Mouse (Mus musculus): Measurements from ENCODE around the gene Cyb561. TPM values are rescaled to one million over a fixed set of nuclear protein-coding genes. Genes with fewer than 3 reads are reported as not detected.

The Cyb561 gene
- polyA plus RNA-seq, 1 experiment from 2014 or later: 38.1 TPM

DNA sequence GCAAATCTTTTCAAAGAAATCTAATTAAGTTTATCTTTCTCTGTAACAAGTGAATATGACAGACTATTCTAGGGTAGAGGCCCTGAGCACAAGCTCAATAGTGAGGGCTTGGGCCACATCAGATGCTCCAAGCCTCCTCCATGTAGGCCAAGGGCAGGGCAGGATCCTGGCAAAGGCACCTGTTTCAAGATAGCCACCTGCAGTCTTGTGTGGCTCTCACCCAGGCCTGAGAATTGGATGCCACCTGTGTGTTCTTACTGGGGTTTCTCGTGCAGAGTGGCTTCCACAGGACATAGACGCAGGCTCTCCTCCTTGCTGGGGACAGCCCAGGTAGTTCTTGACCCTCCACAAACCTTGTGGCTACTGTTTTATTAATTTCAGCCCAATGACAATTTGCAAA is 25.1 kb upstream of the Cyb561 start:
- no peaks in the 10 kb centered on the region for H3K36me3 ChIP-seq (ENCODE audit: control insufficient read depth, insufficient read depth, low read length)
- H3K9me3 ChIP-seq (ENCODE audit: control insufficient read depth, low read length): no peaks in the 10 kb centered on the region
- no peak overlapping the region for H3K4me2 ChIP-seq (ENCODE audit: low read length)
- WGBS: 93% methylated on average over 2 of the region's 2 CpGs
- H3K4me3 ChIP-seq (ENCODE audit: low read depth, low read length): no peak overlapping the region
- DNase-seq (ENCODE audit: low spot score) (no peak), ATAC-seq (replicated peaks; ENCODE audit: low FRiP score, low TSS enrichment, low read depth) (no peak)
- no peaks in the 10 kb centered on the region for H3K27me3 ChIP-seq (replicated peaks; ENCODE audit: control insufficient read depth, insufficient read depth, low read length)
- H3K4me1 ChIP-seq (replicated peaks; ENCODE audit: control insufficient read depth, insufficient read depth, low read length): no peaks in the 10 kb centered on the region
- H3K27ac ChIP-seq (ENCODE audit: low read depth): no peak overlapping the region
- H3K9ac ChIP-seq (ENCODE audit: low read length): no peak overlapping the region

DNA sequence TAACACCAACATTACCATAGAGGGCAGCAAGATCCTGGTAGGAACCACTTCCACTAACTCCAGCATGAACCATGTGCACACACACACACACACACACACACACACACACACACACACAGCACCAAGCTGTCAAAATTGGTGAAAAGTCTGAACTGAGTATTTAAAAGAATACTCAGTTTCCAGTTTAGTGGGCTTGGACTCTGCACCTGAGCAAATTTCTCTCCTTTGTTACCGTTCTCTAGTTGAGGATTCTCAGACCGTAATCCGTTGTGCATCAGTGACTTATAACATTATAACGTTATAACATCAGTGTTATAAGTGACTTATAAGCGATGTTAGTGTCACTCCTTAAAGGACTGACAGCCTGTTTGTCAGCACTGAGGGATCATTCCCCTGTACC is 22.5 kb upstream of the Cyb561 start:
- H3K9ac ChIP-seq (ENCODE audit: low read length): no peak overlapping the region
- H3K4me2 ChIP-seq (ENCODE audit: low read length): no peak overlapping the region
- no peak for ATAC-seq (replicated peaks; ENCODE audit: low FRiP score, low TSS enrichment, low read depth)
- no peaks in the 10 kb centered on the region for H3K9me3 ChIP-seq (ENCODE audit: control insufficient read depth, low read length)
- H3K36me3 ChIP-seq (ENCODE audit: control insufficient read depth, insufficient read depth, low read length): no peaks in the 10 kb centered on the region
- no peaks in the 10 kb centered on the region for H3K4me1 ChIP-seq (replicated peaks; ENCODE audit: control insufficient read depth, insufficient read depth, low read length)
- no peak overlapping the region for H3K4me3 ChIP-seq (ENCODE audit: low read depth, low read length)
- no peak for DNase-seq (ENCODE audit: low spot score)
- WGBS: 87% methylated on average over 5 of the region's 5 CpGs
- H3K27me3 ChIP-seq (replicated peaks; ENCODE audit: control insufficient read depth, insufficient read depth, low read length): no peaks in the 10 kb centered on the region
- H3K27ac ChIP-seq (ENCODE audit: low read depth): no peak overlapping the region

GRCm38 (mm10) chr11:105975050-105975449 is 21.9 kb upstream of the Cyb561 start:
- Histone ChIP-seq H3K27me3 (replicated peaks; ENCODE audit: control insufficient read depth, insufficient read depth, low read length) (no peaks in the 10 kb centered on the region), H3K4me1 (replicated peaks; ENCODE audit: control insufficient read depth, insufficient read depth, low read length) (no peaks in the 10 kb centered on the region), H3K4me2 (ENCODE audit: low read length) (no peak overlapping the region), H3K27ac (ENCODE audit: low read depth) (no peak overlapping the region), H3K9ac (ENCODE audit: low read length) (no peak overlapping the region), H3K4me3 (ENCODE audit: low read depth, low read length) (no peak overlapping the region), H3K36me3 (ENCODE audit: control insufficient read depth, insufficient read depth, low read length) (no peaks in the 10 kb centered on the region), H3K9me3 (ENCODE audit: control insufficient read depth, low read length) (no peaks in the 10 kb centered on the region)
- WGBS: 80% methylated on average over 3 of the region's 3 CpGs
- DNase-seq (ENCODE audit: low spot score): no peak
- no peak for ATAC-seq (replicated peaks; ENCODE audit: low FRiP score, low TSS enrichment, low read depth)

GRCm38 (mm10) chr11:105974593-105974992 is 21.5 kb upstream of the Cyb561 start:
- WGBS: 94% methylated on average over 6 of the region's 6 CpGs
- Histone ChIP-seq H3K27me3 (replicated peaks; ENCODE audit: control insufficient read depth, insufficient read depth, low read length) (peaks cover 4% of the 10 kb centered on the region; the same call in 1 of the 2 replicates), H3K36me3 (ENCODE audit: control insufficient read depth, insufficient read depth, low read length) (no peaks in the 10 kb centered on the region), H3K4me1 (replicated peaks; ENCODE audit: control insufficient read depth, insufficient read depth, low read length) (no peaks in the 10 kb centered on the region), H3K4me3 (ENCODE audit: low read depth, low read length) (no peak overlapping the region), H3K4me2 (ENCODE audit: low read length) (no peak overlapping the region), H3K27ac (ENCODE audit: low read depth) (no peak overlapping the region), H3K9me3 (ENCODE audit: control insufficient read depth, low read length) (no peaks in the 10 kb centered on the region), H3K9ac (ENCODE audit: low read length) (no peak overlapping the region)
- no peak for ATAC-seq (replicated peaks; ENCODE audit: low FRiP score, low TSS enrichment, low read depth)
- DNase-seq (ENCODE audit: low spot score): no peak

GRCm38 (mm10) chr11:105969516-105969915 is 16.4 kb upstream of the Cyb561 start:
- ATAC-seq (replicated peaks; ENCODE audit: low FRiP score, low TSS enrichment, low read depth) (no peak), DNase-seq (ENCODE audit: low spot score) (no peak)
- 65% methylated on average over 1 of the region's 1 CpGs for WGBS
- Histone ChIP-seq H3K27ac (ENCODE audit: low read depth) (no peak overlapping the region), H3K27me3 (replicated peaks; ENCODE audit: control insufficient read depth, insufficient read depth, low read length) (peaks cover 44% of the 10 kb centered on the region), H3K9ac (ENCODE audit: low read length) (no peak overlapping the region), H3K4me3 (ENCODE audit: low read depth, low read length) (no peak overlapping the region), H3K36me3 (ENCODE audit: control insufficient read depth, insufficient read depth, low read length) (no peaks in the 10 kb centered on the region), H3K9me3 (ENCODE audit: control insufficient read depth, low read length) (no peaks in the 10 kb centered on the region), H3K4me1 (replicated peaks; ENCODE audit: control insufficient read depth, insufficient read depth, low read length) (0 out of 2 replicates have a peak, but pooled peaks cover 10% of the 10 kb centered on the region), H3K4me2 (ENCODE audit: low read length) (no peak overlapping the region)

DNA sequence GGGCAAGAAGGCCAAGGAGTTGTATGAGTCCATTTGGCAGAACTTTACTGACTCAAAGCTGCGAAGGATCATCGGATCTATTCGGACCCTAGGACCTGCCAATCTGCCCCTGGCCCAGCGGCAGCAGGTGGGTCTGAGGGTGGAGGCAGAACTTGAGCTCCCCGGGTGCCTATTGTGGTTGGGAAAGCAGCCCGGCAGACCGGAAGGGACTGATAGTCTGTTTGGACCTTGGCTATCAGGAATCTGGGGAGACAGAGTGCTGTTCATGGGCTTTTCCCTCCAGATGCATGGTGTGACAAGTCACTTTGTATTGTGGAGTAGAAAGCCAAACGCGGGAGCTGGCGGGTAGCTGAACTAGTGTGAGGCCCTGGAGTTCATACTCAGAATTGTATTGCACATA is 15.8 kb upstream of the Cyb561 start:
- Histone ChIP-seq H3K9ac (ENCODE audit: low read length) (no peak overlapping the region), H3K27ac (ENCODE audit: low read depth) (no peak overlapping the region), H3K9me3 (ENCODE audit: control insufficient read depth, low read length) (no peaks in the 10 kb centered on the region), H3K4me3 (ENCODE audit: low read depth, low read length) (no peak overlapping the region), H3K36me3 (ENCODE audit: control insufficient read depth, insufficient read depth, low read length) (no peaks in the 10 kb centered on the region), H3K4me2 (ENCODE audit: low read length) (no peak overlapping the region), H3K27me3 (replicated peaks; ENCODE audit: control insufficient read depth, insufficient read depth, low read length) (peaks cover 44% of the 10 kb centered on the region), H3K4me1 (replicated peaks; ENCODE audit: control insufficient read depth, insufficient read depth, low read length) (0 out of 2 replicates have a peak, but pooled peaks cover 10% of the 10 kb centered on the region)
- ATAC-seq (replicated peaks; ENCODE audit: low FRiP score, low TSS enrichment, low read depth): no peak
- WGBS: 51% methylated on average over 10 of the region's 10 CpGs
- no peak for DNase-seq (ENCODE audit: low spot score)

DNA sequence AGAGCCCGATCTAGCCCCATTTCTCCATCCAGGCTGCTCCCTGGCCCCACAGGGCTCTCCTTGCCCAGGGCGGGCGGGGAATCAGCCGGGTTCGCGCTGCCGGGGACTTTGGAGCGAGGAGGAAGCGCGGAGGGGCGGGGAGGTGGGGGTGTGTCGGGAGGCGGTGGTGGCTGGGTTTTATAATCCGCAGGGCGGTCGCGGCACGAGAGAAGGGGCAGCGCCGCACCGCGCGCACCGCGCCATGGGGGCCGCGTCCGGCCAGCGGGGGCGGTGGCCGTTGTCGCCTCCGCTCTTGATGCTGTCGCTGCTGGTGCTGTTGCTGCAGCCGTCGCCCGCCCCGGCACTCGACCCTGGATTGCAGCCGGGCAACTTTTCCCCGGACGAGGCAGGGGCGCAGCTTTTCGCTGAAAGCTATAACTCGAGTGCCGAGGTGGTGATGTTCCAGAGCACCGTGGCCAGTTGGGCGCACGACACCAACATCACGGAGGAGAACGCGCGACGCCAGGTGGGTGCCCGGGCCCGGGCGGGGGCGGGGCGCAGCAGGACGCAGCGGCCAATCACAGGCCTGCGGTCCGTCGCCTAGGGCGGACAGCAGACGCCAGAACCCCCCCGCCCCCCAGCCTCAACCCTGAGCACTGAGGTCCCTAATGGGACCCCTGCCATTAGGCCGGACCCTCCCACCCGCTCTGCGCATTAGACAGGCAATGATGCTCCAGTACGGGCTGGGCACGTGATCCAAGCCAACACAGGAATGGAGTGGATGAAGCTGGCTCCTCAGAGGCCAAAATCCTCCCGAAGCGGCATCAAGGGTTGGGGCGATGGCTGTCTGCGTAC is 14.8 kb upstream of the Cyb561 start, which contains the start of gene Ace:
Gene Ace, plus strand, starts transcription at position 205 of the 834 bp plus-strand sequence.
- Histone ChIP-seq H3K9ac (ENCODE audit: low read length) (peak within 1 kb of the TSS; percentile 27), H3K4me2 (ENCODE audit: low read length) (peak within 1 kb of the TSS; percentile 100), H3K9me3 (ENCODE audit: control insufficient read depth, low read length) (no peaks in the 10 kb centered on the region), H3K4me1 (replicated peaks; ENCODE audit: control insufficient read depth, insufficient read depth, low read length) (0 out of 2 replicates have a peak, but pooled peaks cover 10% of the 10 kb centered on the region), H3K27ac (ENCODE audit: low read depth) (no peak within 1 kb of the TSS), H3K4me3 (ENCODE audit: low read depth, low read length) (peak within 1 kb of the TSS; percentile 56), H3K36me3 (ENCODE audit: control insufficient read depth, insufficient read depth, low read length) (no peaks in the 10 kb centered on the region), H3K27me3 (replicated peaks; ENCODE audit: control insufficient read depth, insufficient read depth, low read length) (peaks cover 44% of the 10 kb centered on the region)
- WGBS: under 1% methylated on average over 69 of the region's 76 CpGs
- ATAC-seq (replicated peaks; ENCODE audit: low FRiP score, low TSS enrichment, low read depth) (peak; percentile 55), DNase-seq (ENCODE audit: low spot score) (peak; percentile 69)

- ATAC-seq (replicated peaks; ENCODE audit: low FRiP score, low TSS enrichment, low read depth) (no peak), DNase-seq (ENCODE audit: low spot score) (no peak)
- Histone ChIP-seq H3K4me3 (ENCODE audit: low read depth, low read length) (no peak overlapping the region), H3K9ac (ENCODE audit: low read length) (no peak overlapping the region), H3K4me1 (replicated peaks; ENCODE audit: control insufficient read depth, insufficient read depth, low read length) (0 out of 2 replicates have a peak, but pooled peaks cover 10% of the 10 kb centered on the region), H3K36me3 (ENCODE audit: control insufficient read depth, insufficient read depth, low read length) (no peaks in the 10 kb centered on the region), H3K27me3 (replicated peaks; ENCODE audit: control insufficient read depth, insufficient read depth, low read length) (peaks cover 44% of the 10 kb centered on the region), H3K4me2 (ENCODE audit: low read length) (no peak overlapping the region), H3K9me3 (ENCODE audit: control insufficient read depth, low read length) (no peaks in the 10 kb centered on the region), H3K27ac (ENCODE audit: low read depth) (no peak overlapping the region)
- WGBS: 64% methylated on average over 4 of the region's 4 CpGs
These were observed 13.2 kb upstream of the Cyb561 start for GRCm38 (mm10) chr11:105966288-105966687.

- Histone ChIP-seq H3K27me3 (replicated peaks; ENCODE audit: control insufficient read depth, insufficient read depth, low read length) (peaks cover 41% of the 10 kb centered on the region), H3K9me3 (ENCODE audit: control insufficient read depth, low read length) (no peaks in the 10 kb centered on the region)
- no peak for ATAC-seq (replicated peaks; ENCODE audit: low FRiP score, low TSS enrichment, low read depth)
These were observed 11.6 kb upstream of the Cyb561 start for GRCm38 (mm10) chr11:105964691-105965090.

More at GRCm38 (mm10) chr11:105964691-105965090, 11.6 kb upstream of the Cyb561 start:
- WGBS: 62% methylated on average over 5 of the region's 5 CpGs
- Histone ChIP-seq H3K4me1 (replicated peaks; ENCODE audit: control insufficient read depth, insufficient read depth, low read length) (0 out of 2 replicates have a peak, but pooled peaks cover 10% of the 10 kb centered on the region), H3K36me3 (ENCODE audit: control insufficient read depth, insufficient read depth, low read length) (no peaks in the 10 kb centered on the region), H3K27ac (ENCODE audit: low read depth) (no peak overlapping the region), H3K4me3 (ENCODE audit: low read depth, low read length) (no peak overlapping the region), H3K9ac (ENCODE audit: low read length) (no peak overlapping the region), H3K4me2 (ENCODE audit: low read length) (no peak overlapping the region)
- DNase-seq (ENCODE audit: low spot score): no peak

Measured in intestine, embryonic 14.5 days (tissue).